Mouse (Mus musculus) limb, embryonic 11.5 days (tissue): ENCODE results near the gene Nptxr. TPM values are rescaled to one million over a fixed set of nuclear protein-coding genes. Genes with fewer than 3 reads are reported as not detected.

Experiments used
- ATAC-seq: fragments of 200-750 bp; cut with Nextera tagmentation; 2 replicates; pipeline ENCODE4 v1.8.0; 2017; ENCODE audit warnings: low read depth; ENCODE audit not compliant: insufficient number of reproducible peaks, low FRiP score, low TSS enrichment
- DNase-seq: peaks from one replicate; pipeline ENCODE4 v3.0.0-alpha.2; 2015; ENCODE audit warnings: low spot score
- H3K27ac ChIP-seq: fragments of 300-500 bp; sonication (generic); replicated peaks from 2 replicates; pipeline ENCODE4 v1.5.1; 2014; ENCODE audit warnings: low read depth, mild to moderate bottlenecking, low read length
- H3K27me3 ChIP-seq: fragments of 300-500 bp; sonication (generic); 2 replicates; pipeline ENCODE4 v1.6.1; 2014; ENCODE audit warnings: mild to moderate bottlenecking, low read length, mixed read lengths; ENCODE audit not compliant: control insufficient read depth, insufficient read depth
- H3K36me3 ChIP-seq: fragments of 300-500 bp; sonication (generic); 2 replicates; pipeline ENCODE4 v1.6.1; 2014; ENCODE audit warnings: mild to moderate bottlenecking, low read length, moderate library complexity, mixed read lengths; ENCODE audit not compliant: control insufficient read depth, insufficient read depth
- H3K4me1 ChIP-seq: fragments of 300-500 bp; sonication (generic); 2 replicates; pipeline ENCODE4 v1.6.1; 2014; ENCODE audit warnings: low read length, mixed read lengths; ENCODE audit not compliant: control insufficient read depth, insufficient read depth
- H3K4me2 ChIP-seq: fragments of 300-500 bp; sonication (generic); 2 replicates; pipeline ENCODE4 v1.6.1; 2014; ENCODE audit warnings: low read depth, mild to moderate bottlenecking, moderate library complexity; ENCODE audit not compliant: severe bottlenecking
- H3K4me3 ChIP-seq: fragments of 300-500 bp; sonication (generic); 2 replicates; pipeline ENCODE4 v1.5.1; 2014; ENCODE audit warnings: low read depth, low read length
- H3K9ac ChIP-seq: fragments of 300-500 bp; sonication (generic); 2 replicates; pipeline ENCODE4 v1.6.1; 2014; ENCODE audit warnings: mild to moderate bottlenecking, low read length
- H3K9me3 ChIP-seq: fragments of 300-500 bp; sonication (generic); 2 replicates; pipeline ENCODE4 v1.6.1; 2016; ENCODE audit warnings: low read length; ENCODE audit not compliant: control insufficient read depth
- WGBS: fragments of 180-500 bp; shearing (Covaris S2); extraction: QIAGEN DNeasy Blood & Tissue Kit; methylation state at CpG from one replicate; pipeline ENCODE4 v1.1.7; 2014; 5-methylcytosine and 5-hydroxymethylcytosine counted together
- polyA plus RNA-seq: library from polyadenylated mRNA; unstranded; fragments of >200 nt; fragmentation: Nextera tagmentation; extraction: Ambion mirVana; gene quantifications from 2 replicates; pipeline ENCODE4 v1.2.1, GENCODE M21; 2014

The Nptxr gene
- polyA plus RNA-seq, 1 experiment from 2014 or later = 0.37 TPM

DNA sequence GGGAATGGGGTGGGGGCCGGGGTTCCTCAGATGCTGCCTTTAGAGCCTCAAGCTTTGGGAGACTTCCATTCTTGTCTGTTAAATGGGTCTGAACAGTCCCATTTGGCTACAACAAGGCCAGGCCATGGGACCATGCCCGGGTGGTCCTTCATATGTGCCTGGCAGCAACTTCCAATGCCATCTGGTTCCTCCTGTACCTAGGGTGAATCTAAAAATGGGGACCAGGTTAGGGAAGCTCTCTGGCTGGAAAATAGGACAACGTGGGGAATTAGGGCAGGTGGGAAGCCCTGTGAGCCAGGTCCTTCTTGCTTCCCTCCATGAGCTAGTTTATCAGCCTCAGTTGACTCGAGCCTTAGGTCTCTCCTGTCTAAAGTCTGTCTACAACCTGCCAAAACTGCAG, 6.4 kb upstream of the Nptxr start:
- Histone ChIP-seq H3K9me3 (no peaks in the 10 kb centered on the region), H3K4me1 (no peaks in the 10 kb centered on the region), H3K27ac (no peak overlapping the region), H3K27me3 (peaks cover 17% of the 10 kb centered on the region), H3K36me3 (no peaks in the 10 kb centered on the region), H3K9ac (no peak overlapping the region), H3K4me3 (no peak overlapping the region), H3K4me2 (no peak overlapping the region)
- DNase-seq (no peak), ATAC-seq (no peak)
- WGBS = 67% methylated on average over 4 of the region's 4 CpGs

DNA sequence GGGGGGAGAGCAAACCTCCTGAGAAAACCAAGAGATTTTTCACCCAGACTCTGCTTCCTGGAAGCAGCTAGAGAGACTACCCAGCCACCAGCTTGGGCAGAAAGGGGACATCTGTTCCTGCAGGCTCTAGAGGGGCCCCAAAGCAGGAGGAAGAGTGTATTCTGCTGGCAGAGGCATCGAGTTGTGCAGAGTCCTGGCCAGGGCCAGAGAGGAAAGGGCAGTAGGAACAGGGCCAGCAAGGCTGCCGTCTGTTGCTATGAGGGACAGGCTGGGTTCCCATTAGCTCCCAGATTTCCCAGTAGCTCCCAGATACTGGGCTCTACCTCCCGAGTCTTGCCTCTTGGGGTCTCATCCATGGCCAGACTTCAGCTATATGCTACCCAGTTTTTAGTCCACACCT, 5.5 kb upstream of the Nptxr start:
- Histone ChIP-seq H3K4me3 (no peak overlapping the region), H3K27me3 (peaks cover 26% of the 10 kb centered on the region), H3K4me2 (no peak overlapping the region), H3K9ac (no peak overlapping the region), H3K9me3 (no peaks in the 10 kb centered on the region), H3K27ac (no peak overlapping the region), H3K36me3 (no peaks in the 10 kb centered on the region), H3K4me1 (0 out of 2 replicates have a peak, but pooled peaks cover under 1% of the 10 kb centered on the region)
- 61% methylated on average over 3 of the region's 3 CpGs for WGBS
- DNase-seq = no peak
- no peak for ATAC-seq

GRCm38 (mm10) chr15:79808658-79809057, 4.1 kb upstream of the Nptxr start:
- Histone ChIP-seq H3K4me2 (no peak overlapping the region), H3K4me1 (peaks cover 8% of the 10 kb centered on the region; the same call in 1 of the 2 replicates), H3K9ac (no peak overlapping the region), H3K36me3 (no peaks in the 10 kb centered on the region), H3K4me3 (no peak overlapping the region), H3K27ac (no peak overlapping the region), H3K27me3 (peaks cover 40% of the 10 kb centered on the region), H3K9me3 (no peaks in the 10 kb centered on the region)
- no peak for DNase-seq
- ATAC-seq = no peak
- WGBS = 59% methylated on average over 5 of the region's 5 CpGs

DNA sequence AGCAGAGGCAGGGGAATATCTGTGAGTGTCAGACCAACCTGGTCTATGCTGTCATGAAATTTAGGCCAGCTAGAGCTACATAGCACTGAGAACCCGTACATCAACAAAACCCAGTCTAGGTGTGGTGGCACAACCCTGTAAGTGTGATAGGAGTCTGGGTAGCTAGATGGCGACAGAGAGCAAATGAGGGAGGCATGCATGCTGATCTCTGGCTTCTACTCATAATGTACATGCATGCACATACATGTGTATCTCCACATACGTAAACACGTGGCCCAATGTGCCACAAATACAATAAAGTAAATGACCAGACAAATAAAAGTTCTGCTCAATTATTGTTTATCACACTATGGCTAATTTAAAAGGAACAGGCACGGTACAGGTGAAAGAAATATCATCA, 3.5 kb upstream of the Nptxr start:
- 34% methylated on average over 5 of the region's 5 CpGs for WGBS
- H3K27me3 ChIP-seq = peaks cover 45% of the 10 kb centered on the region
- H3K9ac ChIP-seq = no peak overlapping the region
- no peaks in the 10 kb centered on the region for H3K9me3 ChIP-seq
- H3K4me2 ChIP-seq = no peak overlapping the region
- H3K4me1 ChIP-seq = peaks cover 10% of the 10 kb centered on the region; the same call in 1 of the 2 replicates
- no peak overlapping the region for H3K4me3 ChIP-seq
- no peaks in the 10 kb centered on the region for H3K36me3 ChIP-seq
- DNase-seq (peak; percentile 68), ATAC-seq (no peak)
- H3K27ac ChIP-seq = no peak overlapping the region

- WGBS = 54% methylated on average over 1 of the region's 1 CpGs
- no peak overlapping the region for H3K27ac ChIP-seq
- peaks cover 55% of the 10 kb centered on the region for H3K27me3 ChIP-seq
- peaks cover 10% of the 10 kb centered on the region; the same call in 1 of the 2 replicates for H3K4me1 ChIP-seq
- H3K4me2 ChIP-seq = no peak overlapping the region
- DNase-seq (no peak), ATAC-seq (no peak)
- H3K9me3 ChIP-seq = no peaks in the 10 kb centered on the region
- H3K9ac ChIP-seq = no peak overlapping the region
- no peaks in the 10 kb centered on the region for H3K36me3 ChIP-seq
- no peak overlapping the region for H3K4me3 ChIP-seq
Measured at GRCm38 (mm10) chr15:79807050-79807449, 2.5 kb upstream of the Nptxr start.

- Histone ChIP-seq H3K4me2 (peak overlapping the region; percentile 95), H3K27me3 (peaks cover 62% of the 10 kb centered on the region), H3K4me1 (peaks cover 10% of the 10 kb centered on the region; the same call in 1 of the 2 replicates), H3K9me3 (no peaks in the 10 kb centered on the region), H3K9ac (no peak overlapping the region), H3K36me3 (no peaks in the 10 kb centered on the region), H3K4me3 (peak overlapping the region; percentile 44), H3K27ac (no peak overlapping the region)
- WGBS = 20% methylated on average over 8 of the region's 8 CpGs
- ATAC-seq = no peak
- no peak for DNase-seq
Measured at GRCm38 (mm10) chr15:79805246-79805645, 680 bp upstream of the Nptxr start.

GRCm38 (mm10) chr15:79803533-79804351, 824 bp downstream of the Nptxr start:
- DNase-seq (no peak), ATAC-seq (no peak)
- no peak overlapping the region for H3K27ac ChIP-seq

GRCm38 (mm10) chr15:79802304-79802703, 2.3 kb downstream of the Nptxr start:
- ATAC-seq = no peak
- Histone ChIP-seq H3K4me2 (no peak overlapping the region), H3K4me1 (peaks cover 10% of the 10 kb centered on the region; the same call in 1 of the 2 replicates), H3K9ac (no peak overlapping the region), H3K9me3 (no peaks in the 10 kb centered on the region), H3K27me3 (peaks cover 59% of the 10 kb centered on the region), H3K4me3 (no peak overlapping the region), H3K27ac (no peak overlapping the region), H3K36me3 (no peaks in the 10 kb centered on the region)
- WGBS = 62% methylated on average over 4 of the region's 4 CpGs
- DNase-seq = no peak

More at GRCm38 (mm10) chr15:79803533-79804351, 824 bp downstream of the Nptxr start:
- Histone ChIP-seq H3K9me3 (no peaks in the 10 kb centered on the region), H3K9ac (peak overlapping the region; percentile 45; the same call in 1 of the 2 replicates), H3K4me2 (peak overlapping the region; percentile 95), H3K27me3 (peaks cover 65% of the 10 kb centered on the region), H3K4me1 (peaks cover 10% of the 10 kb centered on the region; the same call in 1 of the 2 replicates), H3K36me3 (no peaks in the 10 kb centered on the region), H3K4me3 (peak overlapping the region; percentile 44)
- 5% methylated on average over 79 of the region's 81 CpGs for WGBS
